Comparison of ENCODE assay signal across 29 mouse cellular contexts in genomic region chr10:22927977-22928376, GRCm38 (mm10).
DNase-seq lines count a peak whose midpoint lies in the region; ATAC-seq and TF ChIP-seq lines count a peak whose summit lies in the region.
"Had no signal": no experiment of that assay in that cellular context is flagged by ENCODE, and none has a peak within 500 bp of the region (broad histone marks: within the 10 kb centered on the region; RNA-seq: fewer than 3 reads in every experiment).

No protein-coding gene starts in this region.

- H3K27me3 ChIP-seq in kidney, postnatal 0 days (ENCODE audit: insufficient read depth, low read length): no peaks in the 10 kb centered on the region
- H3K27me3 ChIP-seq in intestine, embryonic 16.5 days (replicated peaks; ENCODE audit: control insufficient read depth, insufficient read depth, low read length): no peaks in the 10 kb centered on the region
- H3K27me3 ChIP-seq in stomach, embryonic 15.5 days (replicated peaks): no peaks in the 10 kb centered on the region
- no peaks in the 10 kb centered on the region for H3K27me3 ChIP-seq in hindbrain, embryonic 11.5 days (ENCODE audit: control insufficient read depth, insufficient read depth, low read length)
- H3K27me3 ChIP-seq: heart, embryonic 12.5 days; hindbrain, embryonic 12.5 days; kidney, embryonic 15.5 days; neural tube, embryonic 13.5 days had no signal

- H3K27ac ChIP-seq in kidney, postnatal 0 days: no peak overlapping the region
- H3K27ac ChIP-seq in intestine, embryonic 16.5 days (ENCODE audit: low read length): no peak overlapping the region
- peak overlapping the region; percentile 18 for H3K27ac ChIP-seq in stomach, embryonic 15.5 days
- no peak overlapping the region for H3K27ac ChIP-seq in hindbrain, embryonic 11.5 days (ENCODE audit: low read depth, low read length)
- H3K27ac ChIP-seq: forebrain, embryonic 10.5 days; hindbrain, embryonic 12.5 days; kidney, embryonic 15.5 days; layer of hippocampus, adult 2 months; neural tube, embryonic 13.5 days had no signal

- H3K4me3 ChIP-seq in kidney, postnatal 0 days (replicated peaks; ENCODE audit: low read depth, low read length): no peak overlapping the region
- no peak overlapping the region for H3K4me3 ChIP-seq in intestine, embryonic 16.5 days (ENCODE audit: low read length)
- H3K4me3 ChIP-seq in stomach, embryonic 15.5 days (replicated peaks): no peak overlapping the region
- no peak overlapping the region for H3K4me3 ChIP-seq in hindbrain, embryonic 11.5 days (ENCODE audit: low read depth, low read length)
- H3K4me3 ChIP-seq: forebrain, embryonic 10.5 days; heart, embryonic 12.5 days; hindbrain, embryonic 12.5 days; kidney, embryonic 15.5 days; layer of hippocampus, adult 2 months; myocyte; neural tube, embryonic 13.5 days had no signal

- no peak overlapping the region for H3K4me2 ChIP-seq in kidney, postnatal 0 days (ENCODE audit: low read length)
- H3K4me2 ChIP-seq in intestine, embryonic 16.5 days (ENCODE audit: low read depth, low read length): no peak overlapping the region
- H3K4me2 ChIP-seq in stomach, embryonic 15.5 days: no peak overlapping the region
- no peak overlapping the region for H3K4me2 ChIP-seq in hindbrain, embryonic 11.5 days (replicated peaks; ENCODE audit: low read depth, low read length)
- H3K4me2 ChIP-seq: heart, embryonic 12.5 days; hindbrain, embryonic 12.5 days; kidney, embryonic 15.5 days; neural tube, embryonic 13.5 days had no signal

- H3K4me1 ChIP-seq in kidney, postnatal 0 days (replicated peaks; ENCODE audit: insufficient read depth, low read length): no peaks in the 10 kb centered on the region
- no peaks in the 10 kb centered on the region for H3K4me1 ChIP-seq in intestine, embryonic 16.5 days (ENCODE audit: control insufficient read depth, insufficient read depth, low read length)
- no peaks in the 10 kb centered on the region for H3K4me1 ChIP-seq in stomach, embryonic 15.5 days
- no peaks in the 10 kb centered on the region for H3K4me1 ChIP-seq in hindbrain, embryonic 11.5 days (replicated peaks; ENCODE audit: control insufficient read depth, insufficient read depth, low read length)
- H3K4me1 ChIP-seq: forebrain, embryonic 10.5 days; hindbrain, embryonic 12.5 days; neural tube, embryonic 13.5 days had no signal

- H3K9me3 ChIP-seq in kidney, postnatal 0 days (replicated peaks; ENCODE audit: low read length): no peaks in the 10 kb centered on the region
- no peaks in the 10 kb centered on the region for H3K9me3 ChIP-seq in intestine, embryonic 16.5 days (ENCODE audit: control insufficient read depth, low read length)
- no peaks in the 10 kb centered on the region for H3K9me3 ChIP-seq in stomach, embryonic 15.5 days
- no peaks in the 10 kb centered on the region for H3K9me3 ChIP-seq in hindbrain, embryonic 11.5 days (ENCODE audit: control insufficient read depth, low read length)
- H3K9me3 ChIP-seq: forebrain, embryonic 10.5 days; heart, embryonic 12.5 days; hindbrain, embryonic 12.5 days; kidney, embryonic 15.5 days; neural tube, embryonic 13.5 days had no signal

- peak; percentile 72 for DNase-seq in kidney, postnatal 0 days (ENCODE audit: low spot score)
- no peak for DNase-seq in kidney, postnatal 25 days
- peak; percentile 65 for DNase-seq in lung, postnatal 10 days
- no peak for DNase-seq in hindbrain, embryonic 11.5 days (ENCODE audit: low spot score)
- no peak for DNase-seq in urinary bladder, postnatal 25 days (ENCODE audit: low spot score)
- DNase-seq: adrenal gland, postnatal 36 days; cerebellum, adult 11 months; cerebellum, postnatal 10 days; forebrain, postnatal 0 days; gastrocnemius, postnatal 14 days; heart, adult 11 months; heart, postnatal 14 days; liver, postnatal 0 days; retina, postnatal 1 day; right cerebral cortex, postnatal 25 days; spleen, adult 18-20 months; thymus, adult 18-20 months; thymus, postnatal 4 days had no signal

- WGBS in kidney, postnatal 0 days: 60% methylated on average over 8 of the region's 8 CpGs
- WGBS in intestine, embryonic 16.5 days: 61% methylated on average over 8 of the region's 8 CpGs
- WGBS in stomach, embryonic 15.5 days: 49% methylated on average over 8 of the region's 8 CpGs
- WGBS in hindbrain, embryonic 11.5 days: 89% methylated on average over 8 of the region's 8 CpGs

- TF ChIP-seq CTCF in kidney, postnatal 0 days (IDR thresholded peaks at IDR 0.05; ENCODE audit: low read depth): no peak

- H3K36me3 ChIP-seq in kidney, postnatal 0 days (ENCODE audit: insufficient read depth, low read length): no peaks in the 10 kb centered on the region
- no peaks in the 10 kb centered on the region for H3K36me3 ChIP-seq in intestine, embryonic 16.5 days (ENCODE audit: control insufficient read depth, insufficient read depth, low read length)
- no peaks in the 10 kb centered on the region for H3K36me3 ChIP-seq in stomach, embryonic 15.5 days
- H3K36me3 ChIP-seq in hindbrain, embryonic 11.5 days (ENCODE audit: control insufficient read depth, insufficient read depth, low read length): no peaks in the 10 kb centered on the region
- H3K36me3 ChIP-seq: forebrain, embryonic 10.5 days; heart, embryonic 12.5 days; hindbrain, embryonic 12.5 days; kidney, embryonic 15.5 days; neural tube, embryonic 13.5 days had no signal

- H3K9ac ChIP-seq in kidney, postnatal 0 days (ENCODE audit: low read depth, low read length): no peak overlapping the region
- H3K9ac ChIP-seq in intestine, embryonic 16.5 days (ENCODE audit: low read depth, low read length): no peak overlapping the region
- H3K9ac ChIP-seq in stomach, embryonic 15.5 days: no peak overlapping the region
- no peak overlapping the region for H3K9ac ChIP-seq in hindbrain, embryonic 11.5 days (ENCODE audit: low read depth, low read length)
- H3K9ac ChIP-seq: forebrain, postnatal 0 days; heart, embryonic 12.5 days; hindbrain, embryonic 12.5 days; kidney, embryonic 15.5 days; liver, postnatal 0 days; neural tube, embryonic 13.5 days had no signal

- ATAC-seq in kidney, postnatal 0 days (replicated peaks; ENCODE audit: low FRiP score, low read depth): 0 out of 2 replicates have a peak, but pooled peaks have one; percentile 46
- peak; percentile 53 for ATAC-seq in intestine, embryonic 16.5 days
- peak; percentile 65; the same call in 1 of the 2 replicates for ATAC-seq in stomach, embryonic 15.5 days (ENCODE audit: insufficient read depth, low FRiP score, low read depth)
- ATAC-seq in hindbrain, embryonic 11.5 days (ENCODE audit: low FRiP score): no peak
- ATAC-seq: CD4-positive, CD25-positive, alpha-beta regulatory T cell, adult 4 months; forebrain, postnatal 0 days; liver, postnatal 0 days; midbrain, embryonic 16.5 days had no signal

Comparison
In these comparisons a context has a peak if more than half of its experiments do, and no peak if none do; other contexts are left out.
1. DNase-seq: peak in kidney, postnatal 0 days (single experiment) and lung, postnatal 10 days (single experiment); none in kidney, postnatal 25 days (0 of 2), hindbrain, embryonic 11.5 days (single experiment) and urinary bladder, postnatal 25 days (single experiment).